Mouse (Mus musculus) spleen, postnatal 14 days (tissue): ENCODE measurements at regions not wholly inside any gene's neighbourhood (a gene's known extent, or its start where the extent isn't known, plus 50 kb on each side); places are given as distances from the start of the nearest gene placed in this dataset.

ENCODE experiments used
- DNase-seq, 2 experiments: peaks; one replicate each; pipeline ENCODE4 v3.0.0; 2021 to 2022; ENCODE audit warnings: low spot score in 2 of 2

- no peak for DNase-seq
These were observed 629.6 kb upstream of the Nrsn1 start for GRCm38 (mm10) chr13:25899871-25900270.

- DNase-seq, result no peak
These were observed 622.8 kb upstream of the Nrsn1 start for GRCm38 (mm10) chr13:25893150-25893549.

GRCm38 (mm10) chr13:25882818-25883217, 612.5 kb upstream of the Nrsn1 start:
- DNase-seq, result no peak

- DNase-seq, result no peak
These were observed 598.6 kb upstream of the Nrsn1 start for GRCm38 (mm10) chr13:25868923-25869322.

- DNase-seq, result no peak
These were observed 587.9 kb upstream of the Nrsn1 start for GRCm38 (mm10) chr13:25858207-25858606.

GRCm38 (mm10) chr13:25857569-25857968, 587.3 kb upstream of the Nrsn1 start:
- no peak for DNase-seq

GRCm38 (mm10) chr13:25857096-25857495, 586.8 kb upstream of the Nrsn1 start:
- DNase-seq, result no peak

- no peak for DNase-seq
These were observed 586.2 kb upstream of the Nrsn1 start for GRCm38 (mm10) chr13:25856549-25856948.

- DNase-seq, result no peak
These were observed 577.9 kb upstream of the Nrsn1 start for GRCm38 (mm10) chr13:25848156-25848555.

GRCm38 (mm10) chr13:25838237-25838636, 567.9 kb upstream of the Nrsn1 start:
- no peak for DNase-seq

- DNase-seq, result no peak
These were observed 559.0 kb upstream of the Nrsn1 start for GRCm38 (mm10) chr13:25829146-25829924.

GRCm38 (mm10) chr13:25808564-25809253, 538.4 kb upstream of the Nrsn1 start:
- no peak for DNase-seq

GRCm38 (mm10) chr13:25793216-25793803, 523.0 kb upstream of the Nrsn1 start:
- DNase-seq, result no peak

GRCm38 (mm10) chr13:25781161-25781560, 510.9 kb upstream of the Nrsn1 start:
- DNase-seq, result no peak

GRCm38 (mm10) chr13:25777706-25778105, 507.4 kb upstream of the Nrsn1 start:
- no peak for DNase-seq

GRCm38 (mm10) chr13:25774586-25775182, 504.4 kb upstream of the Nrsn1 start:
- no peak for DNase-seq

GRCm38 (mm10) chr13:25754515-25755105, 484.3 kb upstream of the Nrsn1 start:
- no peak for DNase-seq

- no peak for DNase-seq
These were observed 481.1 kb upstream of the Nrsn1 start for GRCm38 (mm10) chr13:25751409-25751777.

- DNase-seq, result no peak
These were observed 480.4 kb upstream of the Nrsn1 start for GRCm38 (mm10) chr13:25750460-25751408.

GRCm38 (mm10) chr13:25738601-25739000, 468.3 kb upstream of the Nrsn1 start:
- DNase-seq, result no peak

- no peak for DNase-seq
These were observed 459.1 kb upstream of the Nrsn1 start for GRCm38 (mm10) chr13:25729327-25729892.
